Mouse (Mus musculus) hematopoietic multipotent progenitor cell, adult 10-12 weeks (in vitro differentiated cells): ENCODE measurements around the gene Kbtbd3. TPM values are rescaled to one million over a fixed set of nuclear protein-coding genes. Genes with fewer than 3 reads are reported as not detected.

Experiments
- polyA plus RNA-seq: library from polyadenylated mRNA; stranded (reverse); fragments of >175 nt; gene quantifications from 2 replicates; pipeline ENCODE4 v1.2.3, GENCODE M21; 2012; ENCODE audit warnings: low replicate concordance

The Kbtbd3 gene
- polyA plus RNA-seq: 0.10 and 0.11 TPM in 2 replicates

DNA sequence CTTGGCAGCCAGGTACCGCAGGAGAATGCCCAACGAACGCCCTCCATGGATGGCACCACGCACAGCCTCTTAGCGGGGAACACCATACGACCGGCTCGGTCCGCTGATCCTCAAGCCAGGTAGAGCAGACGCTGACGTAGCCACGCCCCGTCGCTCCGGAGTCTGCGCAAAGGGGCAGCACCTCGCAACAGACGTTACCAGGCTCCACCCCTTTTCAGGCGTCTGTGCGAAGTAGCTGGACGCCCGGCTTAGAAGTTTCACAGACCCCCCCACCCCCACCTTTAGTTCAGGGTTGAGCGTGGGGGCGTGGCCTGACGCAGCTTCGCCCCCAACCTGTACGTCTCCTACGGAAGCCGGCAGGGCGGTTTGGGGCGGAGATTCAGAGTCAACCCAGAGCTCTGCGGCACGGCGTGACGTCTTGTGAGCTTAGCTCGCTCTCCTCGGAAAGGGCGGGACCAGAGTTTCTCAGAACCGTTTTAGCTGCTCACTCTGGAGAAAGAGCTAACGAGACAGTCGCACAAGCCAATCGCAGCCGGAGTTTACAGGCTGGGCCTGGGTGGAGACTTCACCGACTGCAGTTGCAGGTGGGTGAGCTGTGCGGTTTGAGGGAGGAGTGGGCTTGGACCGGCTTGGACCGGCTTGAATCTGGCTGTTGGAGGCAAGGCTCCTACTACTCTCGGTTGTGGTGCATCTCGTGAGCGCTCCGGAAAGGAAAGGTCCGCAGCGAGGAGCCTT lies at the start of gene Kbtbd3, which contains the start of gene Aasdhppt:
TSS of gene Kbtbd3 (plus strand) at position 483 of the 735 bp plus-strand sequence.
TSS of gene Aasdhppt (minus strand) at position 121 of the 735 bp plus-strand sequence.

DNA sequence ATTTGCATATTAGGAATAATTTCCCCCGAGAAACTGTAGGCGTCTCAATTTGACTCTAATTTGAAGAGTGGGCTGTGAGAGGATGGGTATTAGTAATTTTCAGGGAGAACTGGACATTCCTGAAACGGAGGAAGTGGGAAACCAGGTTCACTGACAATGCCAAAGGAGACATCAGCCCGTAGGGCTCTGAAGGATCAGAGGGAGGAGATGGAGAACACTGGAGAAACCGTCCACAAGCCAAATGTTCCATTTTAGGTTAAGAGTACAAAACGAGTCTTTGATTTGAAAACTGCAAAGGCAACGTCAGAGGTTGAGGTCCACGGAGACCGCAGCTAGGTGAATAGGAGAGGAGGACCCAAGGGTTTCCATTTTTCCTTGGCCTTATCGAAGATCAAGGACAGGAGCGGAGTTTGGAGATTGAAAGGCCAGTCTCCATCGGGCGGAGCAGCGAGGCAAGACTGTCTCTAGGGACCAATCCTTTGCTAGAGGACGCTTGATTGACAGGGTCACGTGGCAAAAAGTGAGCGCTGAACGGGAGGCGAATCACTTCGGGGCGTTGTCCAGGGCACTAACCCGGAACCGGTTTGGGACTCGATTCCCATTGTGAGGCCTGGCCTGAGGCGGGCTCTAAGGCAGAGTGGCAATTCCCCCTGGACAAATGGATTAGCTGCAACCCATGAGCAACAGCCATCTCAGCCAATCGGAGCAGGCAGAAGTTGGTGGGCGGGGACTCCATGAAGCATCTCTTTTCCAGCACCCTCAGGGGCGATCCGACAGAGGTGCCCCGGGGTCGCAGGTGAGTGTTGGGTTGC lies 66.4 kb downstream of the Kbtbd3 start, which contains the start of gene Msantd4:
TSS of gene Msantd4 (plus strand) at position 735 of the 812 bp plus-strand sequence.

Other genes with a start within 250 kb of the Kbtbd3 start
- 0.65 and 3.1 TPM in 2 replicates for gene Aasdhppt, start 362 bp upstream of the Kbtbd3 start, polyA plus RNA-seq
- gene Msantd4, start 66.7 kb downstream of the Kbtbd3 start, polyA plus RNA-seq: 0.61 and 2.7 TPM in 2 replicates